Mouse (Mus musculus) forebrain, embryonic 10.5 days (tissue): Measurements from ENCODE around the gene Olfr576. TPM values are rescaled to one million over a fixed set of nuclear protein-coding genes. Genes with fewer than 3 reads are reported as not detected.

Experiments
- DNase-seq: peaks from one replicate; pipeline ENCODE4 v3.0.0-alpha.2; 2017; ENCODE audit warnings: low spot score; ENCODE audit errors: extremely low spot score
- H3K27ac ChIP-seq: fragments of 300-500 bp; sonication (generic); 2 replicates; pipeline ENCODE4 v1.5.1; 2016; ENCODE audit warnings: mild to moderate bottlenecking
- H3K27me3 ChIP-seq: fragments of 300-500 bp; sonication (generic); 2 replicates; pipeline ENCODE4 v1.6.1; 2016; ENCODE audit warnings: mild to moderate bottlenecking; ENCODE audit not compliant: poor library complexity, severe bottlenecking
- H3K36me3 ChIP-seq: fragments of 300-500 bp; sonication (generic); replicated peaks from 2 replicates; pipeline ENCODE4 v1.6.1; 2016; ENCODE audit warnings: mild to moderate bottlenecking, moderate library complexity
- H3K4me1 ChIP-seq: fragments of 300-500 bp; sonication (generic); 2 replicates; pipeline ENCODE4 v1.6.1; 2016
- H3K4me3 ChIP-seq: fragments of 300-500 bp; sonication (generic); 2 replicates; pipeline ENCODE4 v1.5.1; 2016; ENCODE audit warnings: mild to moderate bottlenecking, moderate library complexity
- H3K9me3 ChIP-seq: fragments of 300-500 bp; sonication (generic); 2 replicates; pipeline ENCODE4 v1.6.1; 2016; ENCODE audit warnings: mild to moderate bottlenecking, moderate library complexity
- WGBS: fragments of 180-500 bp; shearing (Covaris S2); methylation state at CpG from one replicate; pipeline ENCODE4 v1.1.7; 2016; 5-methylcytosine and 5-hydroxymethylcytosine counted together
- polyA plus RNA-seq: library from polyadenylated mRNA; unstranded; fragments of >200 nt; fragmentation: Nextera tagmentation; extraction: Ambion mirVana; gene quantifications from 2 replicates; pipeline ENCODE4 v1.2.1, GENCODE M21; 2016

Gene Olfr576
- not detected in 2 replicates for polyA plus RNA-seq

DNA sequence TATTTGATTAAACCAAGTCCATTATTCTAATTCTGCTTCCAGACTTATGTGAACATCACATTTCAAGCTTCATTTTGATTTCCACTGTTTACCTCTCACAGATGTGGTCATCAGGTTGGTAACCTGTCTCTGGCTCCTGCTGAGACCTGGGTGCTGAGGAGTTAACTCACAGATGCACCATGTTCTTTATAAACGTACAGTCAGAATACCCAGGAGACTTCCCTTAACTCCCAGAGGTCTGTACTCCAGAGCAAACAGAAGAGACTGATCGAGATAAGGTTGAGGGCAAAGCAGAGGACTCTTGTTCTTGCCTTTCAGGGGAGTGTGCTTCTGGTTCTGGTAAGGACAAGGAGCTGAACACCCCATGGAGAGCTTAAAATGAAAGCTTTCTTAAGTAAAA lies at the start of gene Olfr576:
Gene Olfr576, plus strand, starts transcription at position 301 of the 400 bp plus-strand sequence.
- no peaks in the 10 kb centered on the region for H3K4me1 ChIP-seq
- WGBS, result 74% methylated on average over 2 of the region's 2 CpGs
- no peaks in the 10 kb centered on the region for H3K9me3 ChIP-seq
- no peak within 1 kb of the TSS for H3K27ac ChIP-seq
- H3K36me3 ChIP-seq, result no peaks in the 10 kb centered on the region
- no peak for DNase-seq
- H3K27me3 ChIP-seq, result no peaks in the 10 kb centered on the region
- H3K4me3 ChIP-seq, result no peak within 1 kb of the TSS

DNA sequence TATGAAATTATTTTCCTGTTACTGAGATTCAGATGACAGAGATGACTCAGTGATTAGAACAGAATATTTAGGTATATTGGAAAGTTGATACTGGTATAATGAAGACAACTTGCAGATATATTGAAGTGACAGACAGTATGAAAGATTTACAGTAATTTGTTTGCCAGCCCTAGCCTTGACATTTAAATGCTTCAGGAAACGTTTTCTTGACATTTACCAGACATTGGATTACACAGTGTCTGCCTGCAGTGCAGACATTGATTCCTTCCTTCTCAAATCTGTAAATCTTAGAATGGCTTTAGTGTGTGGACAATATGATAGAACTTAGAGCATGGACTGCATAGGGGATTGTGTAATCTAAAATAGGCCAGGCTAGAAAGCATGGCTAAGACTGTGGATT lies 47.2 kb upstream of the Olfr576 start:
- H3K27me3 ChIP-seq, result no peaks in the 10 kb centered on the region
- no peaks in the 10 kb centered on the region for H3K9me3 ChIP-seq
- DNase-seq, result no peak
- no peaks in the 10 kb centered on the region for H3K36me3 ChIP-seq
- 65% methylated on average over 1 of the region's 1 CpGs for whole genome bisulfite sequencing
- no peak overlapping the region for H3K27ac ChIP-seq
- H3K4me1 ChIP-seq, result no peaks in the 10 kb centered on the region
- H3K4me3 ChIP-seq, result no peak overlapping the region

DNA sequence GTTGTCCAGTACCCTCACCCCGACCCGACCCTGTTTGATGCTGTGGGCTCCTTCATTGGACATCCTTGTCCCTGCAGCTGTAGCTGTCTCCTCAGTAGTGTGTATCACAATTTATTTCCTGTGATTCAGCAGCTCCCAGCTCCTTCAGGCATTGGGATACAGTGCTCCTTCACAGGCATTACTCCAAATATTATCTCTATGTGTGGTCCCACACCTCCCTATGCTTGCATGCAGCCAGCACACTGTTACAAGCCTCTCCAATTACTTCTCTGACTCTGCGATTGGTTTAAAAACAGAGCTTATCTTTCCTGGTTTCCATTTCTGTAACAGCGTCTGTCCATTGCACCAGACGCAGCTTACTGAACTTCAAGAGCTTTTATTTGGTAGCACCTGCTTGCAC lies 46.1 kb upstream of the Olfr576 start:
- no peaks in the 10 kb centered on the region for H3K4me1 ChIP-seq
- no peak overlapping the region for H3K27ac ChIP-seq

DNA sequence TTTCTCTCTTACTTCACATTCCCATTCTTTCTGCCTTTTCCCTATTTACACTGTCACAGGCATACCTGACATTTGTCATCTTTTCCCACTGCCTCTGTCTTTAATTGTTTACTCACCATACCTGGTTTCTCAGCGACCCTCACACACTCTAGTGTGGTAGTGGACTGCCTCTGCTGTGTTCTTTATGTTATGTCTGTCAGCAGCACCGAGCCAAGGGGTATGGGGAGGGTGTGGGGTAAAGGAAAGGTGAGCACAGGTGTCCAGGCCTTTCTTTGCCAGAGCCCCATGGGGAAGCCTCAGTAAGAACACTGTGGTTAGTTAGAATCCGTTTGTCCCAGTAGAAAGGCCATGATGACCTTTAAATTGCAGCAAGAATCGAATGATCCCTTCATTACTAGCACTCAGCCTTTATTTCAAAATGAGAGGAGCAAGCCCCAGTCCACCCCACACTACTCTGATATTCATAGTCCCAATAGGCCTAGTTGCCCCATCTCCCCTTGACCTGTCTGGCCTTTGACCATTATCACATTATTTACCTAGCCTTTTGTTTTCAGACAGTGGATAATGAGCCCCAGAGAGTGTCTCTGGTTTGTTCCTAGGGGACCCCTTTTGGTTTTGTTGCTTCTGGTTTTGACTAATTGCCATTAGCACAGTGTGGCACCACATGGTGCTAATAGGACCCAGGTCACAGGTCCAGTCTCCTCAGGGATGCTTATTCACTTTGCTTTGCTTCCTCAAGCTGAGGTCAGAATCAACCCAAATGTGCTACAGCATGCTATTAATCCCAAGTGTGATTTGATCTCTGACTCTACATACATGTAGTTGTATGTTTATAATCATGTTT lies 45.2 kb upstream of the Olfr576 start, which contains the start of gene Olfr571:
Gene Olfr571, minus strand, starts transcription at position 505 of the 844 bp plus-strand sequence.
- Histone ChIP-seq H3K9me3 (no peaks in the 10 kb centered on the region), H3K4me3 (no peak within 1 kb of the TSS), H3K4me1 (no peaks in the 10 kb centered on the region), H3K36me3 (no peaks in the 10 kb centered on the region), H3K27me3 (no peaks in the 10 kb centered on the region), H3K27ac (no peak within 1 kb of the TSS)
- WGBS, result 68% methylated on average over 4 of the region's 4 CpGs
- no peak for DNase-seq

More for the DNA sequence above, 46.1 kb upstream of the Olfr576 start:
- Histone ChIP-seq H3K36me3 (no peaks in the 10 kb centered on the region), H3K27me3 (no peaks in the 10 kb centered on the region), H3K9me3 (no peaks in the 10 kb centered on the region), H3K4me3 (no peak overlapping the region)
- no peak for DNase-seq
- 82% methylated on average over 5 of the region's 5 CpGs for WGBS

DNA sequence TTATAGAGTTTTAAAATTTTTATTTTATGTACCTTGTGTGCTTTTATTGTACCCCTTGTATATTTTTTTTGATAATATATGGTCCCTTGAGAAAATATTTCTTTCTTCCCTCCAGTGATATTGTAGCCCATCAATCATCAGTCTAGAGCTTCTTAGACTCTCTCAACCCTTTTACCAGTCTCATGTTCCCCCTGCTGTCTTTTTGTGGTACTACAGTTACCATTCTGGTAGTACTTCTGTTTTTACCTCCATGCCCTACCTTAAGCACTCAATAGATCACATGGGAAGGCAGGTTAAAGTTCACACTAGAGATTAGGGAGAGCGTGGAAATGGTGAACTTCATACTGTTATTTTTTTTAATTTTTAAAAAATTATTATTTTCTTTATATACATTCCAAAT lies 42.8 kb upstream of the Olfr576 start:
- no peaks in the 10 kb centered on the region for H3K4me1 ChIP-seq
- no peaks in the 10 kb centered on the region for H3K9me3 ChIP-seq
- H3K27me3 ChIP-seq, result no peaks in the 10 kb centered on the region
- no peaks in the 10 kb centered on the region for H3K36me3 ChIP-seq
- H3K4me3 ChIP-seq, result no peak overlapping the region
- H3K27ac ChIP-seq, result no peak overlapping the region
- no peak for DNase-seq
- 6% methylated on average over 1 of the region's 1 CpGs for WGBS

DNA sequence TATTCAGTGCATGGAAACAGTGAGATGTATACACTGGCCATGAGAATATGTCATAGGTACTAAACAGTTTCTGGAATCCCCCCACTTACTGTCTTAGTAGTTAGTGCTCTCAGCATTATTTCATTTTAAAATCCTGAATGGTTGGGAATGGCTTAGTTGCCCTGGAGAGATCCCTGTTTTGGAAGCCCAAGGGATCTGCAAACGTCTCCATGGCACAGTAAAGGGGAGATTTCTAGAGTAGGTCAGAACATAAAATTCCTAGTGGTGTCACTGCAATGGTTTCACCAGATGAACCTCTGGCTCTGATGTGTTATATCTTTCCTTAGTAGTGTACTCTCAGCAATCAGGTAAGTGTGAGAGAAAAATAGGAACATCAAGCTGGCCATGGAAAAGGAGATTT lies 38.4 kb upstream of the Olfr576 start, which contains the start of gene Olfr572:
Gene Olfr572, plus strand, starts transcription at position 301 of the 400 bp plus-strand sequence.
- DNase-seq, result no peak
- no peak within 1 kb of the TSS for H3K27ac ChIP-seq
- no peaks in the 10 kb centered on the region for H3K27me3 ChIP-seq
- WGBS, result 64% methylated on average over 1 of the region's 1 CpGs
- no peak within 1 kb of the TSS for H3K4me3 ChIP-seq
- no peaks in the 10 kb centered on the region for H3K9me3 ChIP-seq
- no peaks in the 10 kb centered on the region for H3K4me1 ChIP-seq
- no peaks in the 10 kb centered on the region for H3K36me3 ChIP-seq

DNA sequence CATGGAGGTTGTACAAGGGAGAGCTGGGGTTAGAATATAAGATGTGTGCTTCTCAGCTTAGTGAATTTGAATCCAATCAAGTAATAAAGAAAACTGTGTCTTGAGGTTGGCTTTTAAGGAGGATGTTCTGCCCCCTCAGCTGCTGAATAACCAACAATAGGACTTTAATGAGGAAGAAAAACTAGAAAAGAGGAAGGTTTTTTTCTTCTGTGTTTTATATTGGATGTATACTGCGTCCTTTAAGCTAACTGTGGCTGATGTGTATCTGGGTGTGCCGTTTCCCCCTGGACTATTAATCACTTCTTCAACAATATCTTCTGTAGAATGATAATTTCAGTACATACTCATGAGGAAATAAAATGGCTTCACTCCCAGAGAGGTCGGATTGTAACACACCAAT lies 35.4 kb upstream of the Olfr576 start:
- WGBS, result 82% methylated on average over 3 of the region's 3 CpGs
- no peaks in the 10 kb centered on the region for H3K27me3 ChIP-seq
- no peak for DNase-seq
- no peak overlapping the region for H3K27ac ChIP-seq
- no peaks in the 10 kb centered on the region for H3K36me3 ChIP-seq
- no peaks in the 10 kb centered on the region for H3K4me1 ChIP-seq
- no peak overlapping the region for H3K4me3 ChIP-seq
- H3K9me3 ChIP-seq, result no peaks in the 10 kb centered on the region

DNA sequence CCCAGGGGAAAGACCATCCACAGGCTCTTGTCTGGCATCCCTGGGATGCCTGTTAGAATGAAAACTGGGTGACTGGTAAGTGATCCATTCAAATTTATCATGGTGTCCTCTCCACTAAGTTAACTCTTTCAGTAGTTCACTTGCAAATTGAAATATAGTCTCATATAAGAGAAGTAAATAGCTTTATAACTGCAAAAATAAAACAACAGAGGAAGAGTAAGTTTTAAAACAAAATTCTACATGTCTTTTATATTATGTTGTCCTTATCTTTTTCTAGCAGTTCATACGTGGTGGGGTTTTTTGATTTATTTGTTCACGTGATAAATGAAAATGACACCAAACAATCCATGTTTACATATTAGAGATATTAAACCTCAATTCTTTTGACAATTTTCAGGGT lies 20.0 kb upstream of the Olfr576 start, which contains the start of gene Olfr573-ps1:
Gene Olfr573-ps1, minus strand, starts transcription at position 101 of the 400 bp plus-strand sequence.
- no peaks in the 10 kb centered on the region for H3K27me3 ChIP-seq
- H3K4me1 ChIP-seq, result no peaks in the 10 kb centered on the region
- no peaks in the 10 kb centered on the region for H3K9me3 ChIP-seq
- no peak within 1 kb of the TSS for H3K4me3 ChIP-seq
- no peak for DNase-seq
- no peak within 1 kb of the TSS for H3K27ac ChIP-seq
- H3K36me3 ChIP-seq, result no peaks in the 10 kb centered on the region
- WGBS, result 100% methylated on average over 2 of the region's 2 CpGs

DNA sequence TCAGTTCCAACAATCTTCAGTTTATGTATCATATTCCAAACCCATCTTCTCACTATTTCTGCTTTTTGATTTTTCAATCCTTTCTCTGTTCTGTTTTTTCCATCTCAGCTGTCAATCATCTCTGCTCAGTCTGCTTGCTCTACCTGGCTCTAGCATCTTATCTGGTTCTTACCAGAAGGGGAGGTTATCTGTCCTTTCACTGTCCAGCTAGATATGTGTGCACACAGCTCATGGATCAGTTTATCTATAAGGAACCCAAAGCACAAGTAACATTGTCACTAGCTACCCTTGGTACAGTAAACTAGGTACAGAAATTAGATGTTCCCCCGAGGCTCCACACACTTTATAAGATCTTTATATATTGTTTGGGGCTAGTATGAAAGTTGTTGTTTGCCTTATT lies 19.0 kb upstream of the Olfr576 start:
- WGBS, result 82% methylated on average over 1 of the region's 1 CpGs
- no peak overlapping the region for H3K4me3 ChIP-seq
- DNase-seq, result no peak
- H3K36me3 ChIP-seq, result no peaks in the 10 kb centered on the region
- no peaks in the 10 kb centered on the region for H3K27me3 ChIP-seq
- no peak overlapping the region for H3K27ac ChIP-seq
- H3K4me1 ChIP-seq, result no peaks in the 10 kb centered on the region
- H3K9me3 ChIP-seq, result no peaks in the 10 kb centered on the region

DNA sequence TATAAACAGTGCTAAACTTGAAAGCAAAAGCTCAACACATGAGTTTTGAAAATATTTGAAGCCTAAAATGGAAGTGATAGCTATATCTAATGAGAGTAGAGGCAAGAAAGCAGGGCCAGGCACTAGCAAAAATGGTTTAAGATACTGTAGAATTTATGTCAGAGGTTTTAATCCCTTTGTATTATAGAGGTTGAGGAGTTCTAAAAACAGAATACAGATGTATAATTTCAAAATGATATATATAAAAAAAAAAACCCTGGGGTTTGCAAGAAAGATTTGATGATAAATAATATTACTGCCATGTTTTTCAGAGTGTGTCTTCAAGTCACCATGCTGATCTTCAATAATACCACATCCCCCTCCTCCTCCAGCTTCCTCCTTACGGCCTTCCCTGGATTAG lies 14.3 kb upstream of the Olfr576 start, which contains the start of gene Olfr574:
Gene Olfr574, plus strand, starts transcription at position 301 of the 400 bp plus-strand sequence.
- Histone ChIP-seq H3K36me3 (no peaks in the 10 kb centered on the region), H3K4me3 (no peak within 1 kb of the TSS), H3K9me3 (no peaks in the 10 kb centered on the region), H3K27me3 (no peaks in the 10 kb centered on the region), H3K27ac (no peak within 1 kb of the TSS), H3K4me1 (no peaks in the 10 kb centered on the region)
- no peak for DNase-seq
- WGBS, result 87% methylated on average over 1 of the region's 1 CpGs

DNA sequence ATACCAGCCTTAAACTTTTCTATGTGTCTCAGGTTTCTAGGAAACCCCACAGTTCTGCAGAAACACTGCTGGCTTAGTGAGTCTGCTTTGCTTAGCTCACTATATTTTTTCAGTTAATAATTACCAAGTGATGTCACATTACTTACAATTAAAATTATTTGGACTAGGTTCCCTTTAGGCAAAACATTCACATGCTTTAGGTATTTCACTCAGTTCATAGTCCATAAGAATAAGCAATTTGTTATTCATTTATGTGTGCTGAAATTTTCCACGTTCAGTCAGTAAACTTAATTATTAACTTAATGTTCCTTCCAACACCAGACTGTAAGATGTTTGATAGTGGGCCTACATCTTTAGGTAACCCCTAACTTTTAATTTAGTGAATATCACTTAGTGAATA lies 11.7 kb upstream of the Olfr576 start:
- H3K4me1 ChIP-seq, result no peaks in the 10 kb centered on the region
- no peaks in the 10 kb centered on the region for H3K9me3 ChIP-seq
- no peaks in the 10 kb centered on the region for H3K27me3 ChIP-seq
- no peak for DNase-seq
- H3K27ac ChIP-seq, result no peak overlapping the region
- H3K4me3 ChIP-seq, result no peak overlapping the region
- WGBS, result 83% methylated on average over 1 of the region's 1 CpGs
- no peaks in the 10 kb centered on the region for H3K36me3 ChIP-seq

DNA sequence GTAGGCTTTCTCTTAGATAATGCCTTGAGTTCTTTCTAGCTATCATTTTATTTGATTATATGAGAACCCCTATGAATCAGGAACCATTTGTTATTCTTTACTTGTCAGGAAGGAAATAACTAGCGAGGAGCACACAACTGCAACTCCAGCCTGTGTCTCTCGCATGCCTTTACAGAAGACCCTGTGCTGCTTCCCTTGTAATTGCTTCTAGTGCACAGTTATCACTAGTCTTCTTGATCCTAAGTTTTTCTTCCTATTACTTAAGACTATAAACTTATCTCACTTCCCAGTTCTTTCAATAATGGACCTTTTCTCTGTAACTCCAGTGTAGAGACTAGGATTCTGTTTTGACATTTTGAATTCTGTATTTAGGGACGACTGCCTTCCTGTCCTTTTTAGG lies 4.3 kb upstream of the Olfr576 start:
- Histone ChIP-seq H3K36me3 (no peaks in the 10 kb centered on the region), H3K27me3 (no peaks in the 10 kb centered on the region), H3K4me3 (no peak overlapping the region), H3K9me3 (no peaks in the 10 kb centered on the region), H3K27ac (no peak overlapping the region), H3K4me1 (no peaks in the 10 kb centered on the region)
- DNase-seq, result no peak
- 71% methylated on average over 3 of the region's 3 CpGs for WGBS

DNA sequence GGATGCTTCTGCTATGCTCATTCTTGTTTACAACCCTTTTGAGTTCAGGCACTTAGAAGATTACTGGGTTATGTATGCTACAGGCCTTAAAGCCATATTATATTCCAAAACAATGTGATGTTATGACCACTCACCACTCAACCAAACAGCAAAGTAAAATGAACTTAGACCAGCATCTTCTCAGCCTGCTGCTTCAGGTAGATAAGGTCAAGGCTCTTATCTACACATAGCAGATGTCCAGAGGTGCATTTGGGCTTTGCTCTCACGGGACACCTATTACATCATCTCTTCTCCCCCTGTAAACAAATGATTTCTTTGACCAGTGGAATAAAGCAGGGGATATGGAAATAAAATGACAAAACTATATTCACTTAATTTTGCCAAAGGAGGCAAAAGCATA lies 3.9 kb upstream of the Olfr576 start, which contains the start of gene Olfr575:
Gene Olfr575, minus strand, starts transcription at position 183 of the 400 bp plus-strand sequence.
- 77% methylated on average over 1 of the region's 1 CpGs for WGBS

More for the DNA sequence above, 3.9 kb upstream of the Olfr576 start, which contains the start of gene Olfr575:
- DNase-seq, result no peak
- Histone ChIP-seq H3K27me3 (no peaks in the 10 kb centered on the region), H3K4me3 (no peak within 1 kb of the TSS), H3K9me3 (no peaks in the 10 kb centered on the region), H3K27ac (no peak within 1 kb of the TSS), H3K36me3 (no peaks in the 10 kb centered on the region), H3K4me1 (no peaks in the 10 kb centered on the region)
